In genomic region chr12:3770546-3770945, GRCm38 (mm10) we compare ENCODE assay signal across 19 mouse cellular contexts.
"Had no signal": no experiment of that assay in that cellular context is flagged by ENCODE, and none has a peak within 500 bp of the region (broad histone marks: within the 10 kb centered on the region; RNA-seq: fewer than 3 reads in every experiment).

No protein-coding gene starts in this region.

- H3K4me2 ChIP-seq: kidney, embryonic 15.5 days; limb, embryonic 13.5 days; midbrain, embryonic 11.5 days; midbrain, embryonic 15.5 days; neural tube, embryonic 12.5 days; stomach, embryonic 15.5 days had no signal

- DNase-seq: kidney, adult 2 months; kidney, postnatal 14 days; layer of hippocampus, postnatal 36 days; left cerebral cortex, postnatal 4 days; lung, adult 18-20 months; lung, postnatal 4 days; retina, postnatal 1 day; right cerebral cortex, postnatal 25 days; thymus, adult 2 months; thymus, postnatal 25 days had no signal

- H3K36me3 ChIP-seq: midbrain, embryonic 15.5 days; stomach, embryonic 15.5 days had no signal

- H3K9me3 ChIP-seq: kidney, embryonic 15.5 days; limb, embryonic 13.5 days; megakaryocyte, embryonic 14.5 days; midbrain, embryonic 15.5 days; neural tube, embryonic 12.5 days; stomach, embryonic 15.5 days had no signal

- H3K9ac ChIP-seq: kidney, embryonic 15.5 days; limb, embryonic 13.5 days; liver, embryonic 14.5 days; midbrain, embryonic 15.5 days; neural tube, embryonic 12.5 days; stomach, embryonic 15.5 days had no signal

- H3K27ac ChIP-seq: kidney, embryonic 15.5 days; limb, embryonic 13.5 days; liver, embryonic 14.5 days; midbrain, embryonic 15.5 days; neural tube, embryonic 12.5 days; stomach, embryonic 15.5 days had no signal

- H3K4me1 ChIP-seq: limb, embryonic 13.5 days; midbrain, embryonic 15.5 days; neural tube, embryonic 12.5 days; stomach, embryonic 15.5 days had no signal

- H3K4me3 ChIP-seq: kidney, embryonic 15.5 days; limb, embryonic 13.5 days; megakaryocyte, embryonic 14.5 days; midbrain, embryonic 15.5 days; neural tube, embryonic 12.5 days; stomach, embryonic 15.5 days had no signal

- H3K27me3 ChIP-seq: kidney, embryonic 15.5 days; limb, embryonic 13.5 days; megakaryocyte, embryonic 14.5 days; midbrain, embryonic 15.5 days; neural tube, embryonic 12.5 days; stomach, embryonic 15.5 days had no signal

- ATAC-seq: intestine, embryonic 16.5 days; midbrain, embryonic 15.5 days had no signal
